Mouse (Mus musculus): ENCODE results near the gene Gm6583.
"Not testable (repeated sequence)": the region's sequence is repeated elsewhere in the genome, so short reads cannot be mapped to it uniquely, and the experiment has no call there.

Gm6583 gene

GRCm38 (mm10) chr5:112325546-112326445 lies 30.0 kb downstream of the Gm6583 start, which contains the start of gene Tfip11:
Gene Tfip11, plus strand, starts transcription at chr5:112326358.
- peak; percentile 92 to 95 for DNase-seq (ENCODE audit: low spot score in 2 of 2)

GRCm38 (mm10) chr5:112324637-112325545 lies 30.9 kb downstream of the Gm6583 start:
- peak; percentile 25 to 31 for DNase-seq (ENCODE audit: low spot score in 2 of 2)

- DNase-seq (ENCODE audit: low spot score in 2 of 2), result no peak
These were observed 32.6 kb downstream of the Gm6583 start for GRCm38 (mm10) chr5:112323246-112323645.

- no peak for DNase-seq (ENCODE audit: low spot score in 2 of 2)
These were observed 34.5 kb downstream of the Gm6583 start for GRCm38 (mm10) chr5:112321376-112321775.

- no peak for DNase-seq (ENCODE audit: low spot score in 2 of 2)
These were observed 34.9 kb downstream of the Gm6583 start for GRCm38 (mm10) chr5:112320936-112321335.

- no peak for DNase-seq (ENCODE audit: low spot score in 2 of 2)
These were observed 35.5 kb downstream of the Gm6583 start for GRCm38 (mm10) chr5:112320379-112320778.

- DNase-seq (ENCODE audit: low spot score in 2 of 2), result not testable (repeated sequence)
These were observed 36.5 kb downstream of the Gm6583 start for GRCm38 (mm10) chr5:112319343-112319742.

- DNase-seq (ENCODE audit: low spot score in 2 of 2), result no peak
These were observed 38.5 kb downstream of the Gm6583 start for GRCm38 (mm10) chr5:112317328-112317727.

- DNase-seq (ENCODE audit: low spot score in 2 of 2), result no peak
These were observed 39.4 kb downstream of the Gm6583 start for GRCm38 (mm10) chr5:112316468-112316867.

GRCm38 (mm10) chr5:112313222-112313885 lies 42.5 kb downstream of the Gm6583 start:
- DNase-seq (ENCODE audit: low spot score in 2 of 2), result no peak

- DNase-seq (ENCODE audit: low spot score in 2 of 2), result no peak
These were observed 50.0 kb downstream of the Gm6583 start for GRCm38 (mm10) chr5:112305842-112306241.
